Mouse (Mus musculus): ENCODE results near the gene Bcl11a. TPM values are rescaled to one million over a fixed set of nuclear protein-coding genes. Genes with fewer than 3 reads are reported as not detected.
A peak's percentile ranks its signal among the peaks of the same experiment; 100 is the strongest.

Bcl11a gene
- polyA plus RNA-seq, 1 experiment from 2014 or later: 71.7 TPM

GRCm38 (mm10) chr11:24062495-24063096, 15.3 kb upstream of the Bcl11a start:
- H3K9me3 ChIP-seq (ENCODE audit: control insufficient read depth, low read length): no peaks in the 10 kb centered on the region
- H3K27me3 ChIP-seq (ENCODE audit: control insufficient read depth, insufficient read depth, low read length): no peaks in the 10 kb centered on the region; the same call in 1 of the 2 replicates
- no peak overlapping the region for H3K9ac ChIP-seq (ENCODE audit: low read depth, low read length)
- ATAC-seq (ENCODE audit: low FRiP score) (peak; percentile 68), DNase-seq (ENCODE audit: low spot score) (peak; percentile 52)
- peak overlapping the region; percentile 62 for H3K27ac ChIP-seq (ENCODE audit: low read depth, low read length)
- no peak overlapping the region for H3K4me2 ChIP-seq (replicated peaks; ENCODE audit: low read depth, low read length)
- H3K4me1 ChIP-seq (replicated peaks; ENCODE audit: control insufficient read depth, insufficient read depth, low read length): peaks cover 6% of the 10 kb centered on the region
- 24% methylated on average over 9 of the region's 9 CpGs for WGBS
- no peaks in the 10 kb centered on the region for H3K36me3 ChIP-seq (ENCODE audit: control insufficient read depth, insufficient read depth, low read length)
- no peak overlapping the region for H3K4me3 ChIP-seq (ENCODE audit: low read depth, low read length)

GRCm38 (mm10) chr11:24064221-24064620, 13.6 kb upstream of the Bcl11a start:
- ATAC-seq (ENCODE audit: low FRiP score) (no peak), DNase-seq (ENCODE audit: low spot score) (no peak)
- Histone ChIP-seq H3K4me3 (ENCODE audit: low read depth, low read length) (no peak overlapping the region), H3K27ac (ENCODE audit: low read depth, low read length) (no peak overlapping the region), H3K9me3 (ENCODE audit: control insufficient read depth, low read length) (no peaks in the 10 kb centered on the region), H3K4me2 (replicated peaks; ENCODE audit: low read depth, low read length) (no peak overlapping the region), H3K36me3 (ENCODE audit: control insufficient read depth, insufficient read depth, low read length) (no peaks in the 10 kb centered on the region), H3K9ac (ENCODE audit: low read depth, low read length) (no peak overlapping the region), H3K27me3 (ENCODE audit: control insufficient read depth, insufficient read depth, low read length) (no peaks in the 10 kb centered on the region; the same call in 1 of the 2 replicates), H3K4me1 (replicated peaks; ENCODE audit: control insufficient read depth, insufficient read depth, low read length) (peaks cover 6% of the 10 kb centered on the region)
- 83% methylated on average over 6 of the region's 6 CpGs for whole genome bisulfite sequencing

DNA sequence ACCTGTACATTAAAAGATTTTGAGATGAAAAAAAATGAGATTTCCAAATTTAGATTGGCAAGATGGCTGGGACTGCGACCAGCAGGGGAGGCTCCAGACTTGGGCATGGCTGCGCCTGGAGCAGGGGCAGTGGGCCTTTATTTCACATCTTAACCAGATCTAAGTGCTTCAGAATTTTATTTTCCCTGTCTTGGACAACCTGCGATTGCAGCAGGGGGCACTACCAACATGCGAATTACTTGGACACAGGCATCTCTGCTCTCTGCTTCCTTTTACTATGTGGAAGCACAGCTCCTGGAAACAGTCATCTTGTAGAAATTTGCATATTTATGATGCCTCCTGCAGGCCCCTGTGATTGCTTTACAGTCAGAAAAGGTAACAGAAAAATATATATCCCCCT, 12.5 kb upstream of the Bcl11a start:
- no peak overlapping the region for H3K4me2 ChIP-seq (replicated peaks; ENCODE audit: low read depth, low read length)
- 0 out of 2 replicates have a peak, but pooled peaks have one; percentile 12 for ATAC-seq (ENCODE audit: low FRiP score)
- no peaks in the 10 kb centered on the region; the same call in 1 of the 2 replicates for H3K27me3 ChIP-seq (ENCODE audit: control insufficient read depth, insufficient read depth, low read length)
- no peak overlapping the region for H3K27ac ChIP-seq (ENCODE audit: low read depth, low read length)
- no peaks in the 10 kb centered on the region for H3K36me3 ChIP-seq (ENCODE audit: control insufficient read depth, insufficient read depth, low read length)
- no peaks in the 10 kb centered on the region for H3K9me3 ChIP-seq (ENCODE audit: control insufficient read depth, low read length)
- no peak overlapping the region for H3K4me3 ChIP-seq (ENCODE audit: low read depth, low read length)
- 56% methylated on average over 4 of the region's 4 CpGs for whole genome bisulfite sequencing
- H3K4me1 ChIP-seq (replicated peaks; ENCODE audit: control insufficient read depth, insufficient read depth, low read length): peaks cover 6% of the 10 kb centered on the region
- DNase-seq (ENCODE audit: low spot score): peak; percentile 32
- H3K9ac ChIP-seq (ENCODE audit: low read depth, low read length): no peak overlapping the region

DNA sequence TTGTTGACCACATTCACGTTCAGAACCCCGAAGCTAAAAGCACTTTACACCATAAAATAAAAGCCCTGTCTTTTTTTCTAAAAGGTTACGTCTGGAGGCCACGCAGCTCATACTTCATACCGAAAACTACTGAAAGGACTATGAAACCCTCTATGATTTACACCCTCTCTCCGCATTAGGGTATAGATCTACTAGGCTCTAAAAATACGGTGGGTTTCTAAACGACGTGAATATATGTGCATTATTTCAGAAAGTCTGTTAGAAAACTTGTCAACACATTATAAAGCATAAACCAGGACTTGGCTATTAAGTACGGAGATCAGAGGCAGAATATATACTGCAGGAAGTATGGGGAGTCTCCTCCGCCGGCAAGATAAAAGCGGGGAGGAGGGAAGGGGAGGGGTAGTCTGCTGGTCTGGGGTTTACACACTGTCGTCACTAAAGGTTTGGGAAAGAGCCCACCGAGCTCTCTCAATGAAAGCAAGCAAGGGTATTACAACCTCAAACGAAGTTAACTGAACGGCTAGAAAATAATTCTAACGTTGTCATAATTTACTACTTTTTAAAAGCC, 3.8 kb upstream of the Bcl11a start:
- Histone ChIP-seq H3K9me3 (ENCODE audit: control insufficient read depth, low read length) (no peaks in the 10 kb centered on the region), H3K27ac (ENCODE audit: low read depth, low read length) (no peak overlapping the region), H3K4me2 (replicated peaks; ENCODE audit: low read depth, low read length) (peak overlapping the region; percentile 71), H3K4me3 (ENCODE audit: low read depth, low read length) (peak overlapping the region; percentile 30), H3K9ac (ENCODE audit: low read depth, low read length) (no peak overlapping the region), H3K4me1 (replicated peaks; ENCODE audit: control insufficient read depth, insufficient read depth, low read length) (0 out of 2 replicates have a peak, but pooled peaks cover 2% of the 10 kb centered on the region), H3K27me3 (ENCODE audit: control insufficient read depth, insufficient read depth, low read length) (no peaks in the 10 kb centered on the region), H3K36me3 (ENCODE audit: control insufficient read depth, insufficient read depth, low read length) (no peaks in the 10 kb centered on the region)
- DNase-seq (ENCODE audit: low spot score): peak; percentile 72
- WGBS: 0% methylated on average over 18 of the region's 18 CpGs
- ATAC-seq (ENCODE audit: low FRiP score): no peak

DNA sequence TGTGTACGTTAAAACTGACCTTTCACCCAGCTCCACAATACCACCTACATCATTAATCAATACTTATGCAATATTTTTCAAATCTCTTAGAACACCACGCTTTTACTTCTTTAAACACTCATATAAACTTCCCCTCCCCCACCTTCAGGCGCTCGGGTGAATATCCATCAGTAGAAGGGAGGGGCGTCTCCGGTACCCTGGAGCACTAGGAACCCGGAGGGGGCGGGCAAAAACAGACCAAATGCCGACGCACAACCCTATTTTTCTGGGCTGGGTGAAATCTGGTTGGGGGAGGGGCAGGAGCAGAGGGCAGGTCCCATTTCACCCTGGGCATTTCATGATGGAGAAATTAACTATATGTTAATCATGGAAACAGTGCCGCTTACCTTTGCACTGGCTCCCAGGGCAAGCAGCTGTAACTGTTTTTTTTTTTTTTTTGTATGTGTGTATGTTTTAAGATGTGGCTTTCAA, 3.2 kb upstream of the Bcl11a start, which contains the start of gene A830031A19Rik:
A830031A19Rik (minus strand) TSS at position 421 of the 471 bp plus-strand sequence.
- Histone ChIP-seq H3K4me1 (replicated peaks; ENCODE audit: control insufficient read depth, insufficient read depth, low read length) (0 out of 2 replicates have a peak, but pooled peaks cover 2% of the 10 kb centered on the region), H3K4me3 (ENCODE audit: low read depth, low read length) (peak within 1 kb of the TSS; percentile 87), H3K36me3 (ENCODE audit: control insufficient read depth, insufficient read depth, low read length) (no peaks in the 10 kb centered on the region), H3K27ac (ENCODE audit: low read depth, low read length) (peak within 1 kb of the TSS; percentile 95), H3K27me3 (ENCODE audit: control insufficient read depth, insufficient read depth, low read length) (no peaks in the 10 kb centered on the region), H3K9me3 (ENCODE audit: control insufficient read depth, low read length) (no peaks in the 10 kb centered on the region), H3K4me2 (replicated peaks; ENCODE audit: low read depth, low read length) (peak within 1 kb of the TSS; percentile 97), H3K9ac (ENCODE audit: low read depth, low read length) (peak within 1 kb of the TSS; percentile 83)
- no peak for ATAC-seq (ENCODE audit: low FRiP score)
- peak; percentile 59 for DNase-seq (ENCODE audit: low spot score)
- WGBS: 0% methylated on average over 11 of the region's 11 CpGs

GRCm38 (mm10) chr11:24075486-24076126, 2.2 kb upstream of the Bcl11a start:
- WGBS: 0% methylated on average over 17 of the region's 17 CpGs
- Histone ChIP-seq H3K27me3 (ENCODE audit: control insufficient read depth, insufficient read depth, low read length) (no peaks in the 10 kb centered on the region), H3K9ac (ENCODE audit: low read depth, low read length) (peak overlapping the region; percentile 83), H3K36me3 (ENCODE audit: control insufficient read depth, insufficient read depth, low read length) (no peaks in the 10 kb centered on the region), H3K4me3 (ENCODE audit: low read depth, low read length) (peak overlapping the region; percentile 87), H3K27ac (ENCODE audit: low read depth, low read length) (peak overlapping the region; percentile 95), H3K4me2 (replicated peaks; ENCODE audit: low read depth, low read length) (peak overlapping the region; percentile 97), H3K4me1 (replicated peaks; ENCODE audit: control insufficient read depth, insufficient read depth, low read length) (0 out of 2 replicates have a peak, but pooled peaks cover 2% of the 10 kb centered on the region), H3K9me3 (ENCODE audit: control insufficient read depth, low read length) (no peaks in the 10 kb centered on the region)
- DNase-seq (ENCODE audit: low spot score): no peak
- no peak for ATAC-seq (ENCODE audit: low FRiP score)

GRCm38 (mm10) chr11:24076127-24076650, 1.7 kb upstream of the Bcl11a start:
- peak overlapping the region; percentile 83 for H3K9ac ChIP-seq (ENCODE audit: low read depth, low read length)
- H3K36me3 ChIP-seq (ENCODE audit: control insufficient read depth, insufficient read depth, low read length): no peaks in the 10 kb centered on the region
- under 1% methylated on average over 32 of the region's 32 CpGs for WGBS
- no peaks in the 10 kb centered on the region for H3K27me3 ChIP-seq (ENCODE audit: control insufficient read depth, insufficient read depth, low read length)
- H3K27ac ChIP-seq (ENCODE audit: low read depth, low read length): peak overlapping the region; percentile 95
- H3K4me2 ChIP-seq (replicated peaks; ENCODE audit: low read depth, low read length): peak overlapping the region; percentile 97
- 0 out of 2 replicates have a peak, but pooled peaks cover 2% of the 10 kb centered on the region for H3K4me1 ChIP-seq (replicated peaks; ENCODE audit: control insufficient read depth, insufficient read depth, low read length)
- ATAC-seq (ENCODE audit: low FRiP score): peak; percentile 6; the same call in 1 of the 2 replicates
- DNase-seq (ENCODE audit: low spot score): peak; percentile 88
- H3K9me3 ChIP-seq (ENCODE audit: control insufficient read depth, low read length): no peaks in the 10 kb centered on the region
- H3K4me3 ChIP-seq (ENCODE audit: low read depth, low read length): peak overlapping the region; percentile 87

DNA sequence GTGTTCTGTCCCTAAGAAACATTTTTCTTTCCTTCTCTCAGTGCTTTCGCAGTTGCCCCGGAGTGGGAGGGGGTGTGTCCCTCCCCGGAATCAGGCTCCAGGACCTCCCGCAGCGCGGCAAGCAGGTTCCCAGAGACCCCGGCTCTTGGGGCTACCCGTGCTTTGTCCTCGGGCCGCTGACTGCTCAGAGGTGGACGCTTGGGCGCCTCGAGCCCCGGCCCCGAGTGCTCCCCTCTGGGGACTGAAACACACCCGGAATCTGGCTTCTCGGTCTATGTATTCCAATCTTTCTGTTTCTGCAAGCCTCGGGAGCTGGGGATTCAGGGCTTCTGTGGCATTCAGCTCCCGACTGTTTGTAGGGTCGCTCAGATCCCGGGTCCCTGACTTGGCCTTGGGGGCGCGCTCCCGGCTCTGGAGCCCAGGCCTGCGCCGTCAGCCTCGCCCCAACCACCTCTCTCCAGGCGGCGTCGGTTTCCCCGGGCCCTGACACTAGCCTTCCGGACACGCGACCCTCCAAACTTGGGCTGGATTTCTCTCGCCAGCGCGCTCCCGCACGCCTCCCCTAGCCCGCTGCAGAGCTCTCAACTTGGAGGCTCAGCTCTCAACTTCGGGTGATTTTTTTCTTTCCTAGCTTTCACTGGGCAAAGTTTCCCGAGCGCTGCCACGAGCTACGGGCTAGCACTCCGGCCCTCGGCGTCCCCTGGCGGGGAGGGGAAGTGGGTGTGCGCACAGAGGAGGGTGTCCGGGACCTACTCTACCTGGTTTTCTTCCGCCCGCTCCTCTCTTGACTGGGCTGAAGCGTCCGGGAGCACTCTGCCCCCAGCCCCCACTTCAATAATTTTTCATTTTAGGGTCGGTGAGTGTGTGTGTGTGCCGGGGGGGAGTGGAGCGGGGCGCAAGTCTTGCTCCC, 780 bp upstream of the Bcl11a start:
- Histone ChIP-seq H3K4me2 (replicated peaks; ENCODE audit: low read depth, low read length) (peak overlapping the region; percentile 97), H3K27me3 (ENCODE audit: control insufficient read depth, insufficient read depth, low read length) (no peaks in the 10 kb centered on the region), H3K36me3 (ENCODE audit: control insufficient read depth, insufficient read depth, low read length) (no peaks in the 10 kb centered on the region), H3K4me3 (ENCODE audit: low read depth, low read length) (peak overlapping the region; percentile 87), H3K4me1 (replicated peaks; ENCODE audit: control insufficient read depth, insufficient read depth, low read length) (0 out of 2 replicates have a peak, but pooled peaks cover 2% of the 10 kb centered on the region), H3K9me3 (ENCODE audit: control insufficient read depth, low read length) (no peaks in the 10 kb centered on the region), H3K9ac (ENCODE audit: low read depth, low read length) (peak overlapping the region; percentile 83), H3K27ac (ENCODE audit: low read depth, low read length) (peak overlapping the region; percentile 95)
- peak; percentile 79 for DNase-seq (ENCODE audit: low spot score)
- ATAC-seq (ENCODE audit: low FRiP score): peak; percentile 64
- WGBS: under 1% methylated on average over 58 of the region's 59 CpGs

All from hindbrain, embryonic 11.5 days (tissue).